Mouse (Mus musculus): Measurements from ENCODE around the gene Enthd1. TPM values are rescaled to one million over a fixed set of nuclear protein-coding genes. Genes with fewer than 3 reads are reported as not detected.

The Enthd1 gene
- polyA plus RNA-seq, 1 experiment from 2014 or later, result not detected

- Histone ChIP-seq H3K4me2 (ENCODE audit: low read depth, low read length, severe bottlenecking) (no peak overlapping the region), H3K9me3 (ENCODE audit: control insufficient read depth, low read length) (no peaks in the 10 kb centered on the region), H3K9ac (ENCODE audit: low read length) (no peak overlapping the region), H3K36me3 (ENCODE audit: control insufficient read depth, insufficient read depth, low read length) (no peaks in the 10 kb centered on the region), H3K4me3 (ENCODE audit: low read depth, low read length) (no peak overlapping the region), H3K27ac (ENCODE audit: low read depth, low read length) (no peak overlapping the region), H3K27me3 (ENCODE audit: control insufficient read depth, insufficient read depth, low read length) (no peaks in the 10 kb centered on the region), H3K4me1 (replicated peaks; ENCODE audit: control insufficient read depth, insufficient read depth, low read length) (no peaks in the 10 kb centered on the region)
- WGBS, result 86% methylated on average over 2 of the region's 2 CpGs
- ATAC-seq (replicated peaks; ENCODE audit: low FRiP score), result no peak
- no peak for DNase-seq (ENCODE audit: low spot score)
Observed at GRCm38 (mm10) chr15:80538075-80538474, 26.9 kb downstream of the Enthd1 start.

DNA sequence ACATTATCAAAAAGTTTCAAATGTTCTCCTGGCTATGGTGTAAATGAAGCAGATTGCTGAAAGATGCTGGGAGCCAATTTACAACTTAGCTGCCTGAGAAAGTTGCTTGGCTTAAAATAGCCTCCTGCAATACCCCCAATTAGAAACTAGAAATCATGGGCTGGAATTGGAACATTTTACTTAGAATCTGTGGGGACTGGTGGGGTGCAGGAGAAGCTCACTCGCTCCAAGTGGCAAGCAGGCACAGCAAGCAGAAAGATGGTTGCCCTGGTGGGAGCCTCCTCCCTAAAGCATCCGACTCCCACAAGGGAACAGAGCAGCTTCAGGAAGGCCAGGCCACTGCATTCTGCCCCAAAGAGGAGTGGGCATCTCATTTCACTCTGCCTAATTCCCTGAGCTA lies 28.9 kb downstream of the Enthd1 start:
- Histone ChIP-seq H3K4me3 (ENCODE audit: low read depth, low read length) (no peak overlapping the region), H3K27me3 (ENCODE audit: control insufficient read depth, insufficient read depth, low read length) (no peaks in the 10 kb centered on the region)
- WGBS, result 79% methylated on average over 2 of the region's 2 CpGs

DNA sequence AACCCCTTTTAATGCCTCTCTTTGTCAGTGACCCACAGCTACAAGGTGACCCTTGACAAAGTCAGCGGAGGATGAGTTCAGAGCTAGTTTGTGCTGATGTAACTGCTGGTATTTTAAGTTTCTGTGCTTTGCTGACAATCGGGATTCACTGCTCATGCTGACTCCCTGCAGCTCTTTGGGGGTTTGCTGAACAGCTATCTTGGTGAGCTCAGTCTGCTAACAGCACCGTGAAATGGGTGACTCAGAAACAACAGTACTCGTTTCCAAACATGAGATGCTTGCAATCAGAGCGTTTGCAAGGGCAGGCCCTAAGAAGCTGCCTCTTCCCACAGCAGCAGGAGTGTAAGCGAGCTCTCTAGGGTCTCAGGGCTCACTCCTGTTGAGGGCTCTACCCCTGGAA lies 31.7 kb downstream of the Enthd1 start:
- H3K27ac ChIP-seq (ENCODE audit: low read depth, low read length), result no peak overlapping the region
- DNase-seq (ENCODE audit: low spot score) (no peak), ATAC-seq (replicated peaks; ENCODE audit: low FRiP score) (no peak)
- H3K4me3 ChIP-seq (ENCODE audit: low read depth, low read length), result no peak overlapping the region
- H3K27me3 ChIP-seq (ENCODE audit: control insufficient read depth, insufficient read depth, low read length), result no peaks in the 10 kb centered on the region
- H3K9me3 ChIP-seq (ENCODE audit: control insufficient read depth, low read length), result no peaks in the 10 kb centered on the region
- H3K4me2 ChIP-seq (ENCODE audit: low read depth, low read length, severe bottlenecking), result no peak overlapping the region
- H3K9ac ChIP-seq (ENCODE audit: low read length), result no peak overlapping the region
- no peaks in the 10 kb centered on the region for H3K4me1 ChIP-seq (replicated peaks; ENCODE audit: control insufficient read depth, insufficient read depth, low read length)
- WGBS, result 64% methylated on average over 6 of the region's 6 CpGs
- H3K36me3 ChIP-seq (ENCODE audit: control insufficient read depth, insufficient read depth, low read length), result no peaks in the 10 kb centered on the region

More for the DNA sequence above, 28.9 kb downstream of the Enthd1 start:
- no peak for DNase-seq (ENCODE audit: low spot score)
- Histone ChIP-seq H3K27ac (ENCODE audit: low read depth, low read length) (no peak overlapping the region), H3K9me3 (ENCODE audit: control insufficient read depth, low read length) (no peaks in the 10 kb centered on the region), H3K9ac (ENCODE audit: low read length) (no peak overlapping the region), H3K4me2 (ENCODE audit: low read depth, low read length, severe bottlenecking) (no peak overlapping the region), H3K4me1 (replicated peaks; ENCODE audit: control insufficient read depth, insufficient read depth, low read length) (no peaks in the 10 kb centered on the region), H3K36me3 (ENCODE audit: control insufficient read depth, insufficient read depth, low read length) (no peaks in the 10 kb centered on the region)
- no peak for ATAC-seq (replicated peaks; ENCODE audit: low FRiP score)

DNA sequence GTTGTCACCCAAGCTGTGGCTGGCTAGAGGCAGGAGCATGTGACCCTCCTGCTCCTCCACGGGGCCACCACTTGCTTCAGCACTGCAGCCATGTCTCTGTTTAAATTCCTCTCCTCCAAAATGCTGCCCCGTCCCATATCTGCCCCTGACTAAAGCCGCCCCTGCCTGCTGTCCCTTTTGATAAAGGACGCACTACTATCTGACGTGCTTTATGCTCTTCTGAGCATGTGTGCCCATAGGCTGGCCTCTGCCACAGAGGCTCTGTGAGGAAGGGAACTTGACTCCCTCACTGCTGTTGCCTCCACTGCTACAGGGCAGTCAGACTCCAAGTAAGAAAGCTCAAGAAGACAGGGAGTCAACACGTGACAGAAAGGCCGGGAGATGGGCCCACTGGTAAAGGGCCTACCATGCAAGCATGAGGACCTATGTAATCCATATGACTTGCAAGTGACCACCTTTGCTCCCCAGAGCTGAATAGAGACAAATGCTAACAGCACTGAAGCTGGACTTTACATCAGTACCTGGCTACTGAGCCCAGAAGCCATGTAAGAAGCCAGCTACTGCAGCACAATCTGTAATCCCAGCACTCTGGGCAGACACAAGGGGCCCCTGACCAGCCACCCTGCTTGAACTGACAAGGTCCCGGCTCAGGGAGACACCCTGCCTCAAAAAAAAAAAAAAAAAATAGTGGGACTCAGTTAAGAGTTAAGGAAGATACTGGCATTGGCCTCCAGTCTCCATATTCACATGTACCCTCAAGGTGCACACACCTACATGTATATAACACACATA lies 32.5 kb downstream of the Enthd1 start:
- H3K4me1 ChIP-seq (replicated peaks; ENCODE audit: control insufficient read depth, insufficient read depth, low read length), result no peaks in the 10 kb centered on the region
- no peaks in the 10 kb centered on the region for H3K9me3 ChIP-seq (ENCODE audit: control insufficient read depth, low read length)
- no peak overlapping the region for H3K9ac ChIP-seq (ENCODE audit: low read length)
- H3K4me3 ChIP-seq (ENCODE audit: low read depth, low read length), result no peak overlapping the region
- no peaks in the 10 kb centered on the region for H3K36me3 ChIP-seq (ENCODE audit: control insufficient read depth, insufficient read depth, low read length)
- H3K4me2 ChIP-seq (ENCODE audit: low read depth, low read length, severe bottlenecking), result no peak overlapping the region
- no peaks in the 10 kb centered on the region for H3K27me3 ChIP-seq (ENCODE audit: control insufficient read depth, insufficient read depth, low read length)
- ATAC-seq (replicated peaks; ENCODE audit: low FRiP score), result no peak
- WGBS, result 80% methylated on average over 8 of the region's 8 CpGs
- DNase-seq (ENCODE audit: low spot score), result no peak
- H3K27ac ChIP-seq (ENCODE audit: low read depth, low read length), result no peak overlapping the region

DNA sequence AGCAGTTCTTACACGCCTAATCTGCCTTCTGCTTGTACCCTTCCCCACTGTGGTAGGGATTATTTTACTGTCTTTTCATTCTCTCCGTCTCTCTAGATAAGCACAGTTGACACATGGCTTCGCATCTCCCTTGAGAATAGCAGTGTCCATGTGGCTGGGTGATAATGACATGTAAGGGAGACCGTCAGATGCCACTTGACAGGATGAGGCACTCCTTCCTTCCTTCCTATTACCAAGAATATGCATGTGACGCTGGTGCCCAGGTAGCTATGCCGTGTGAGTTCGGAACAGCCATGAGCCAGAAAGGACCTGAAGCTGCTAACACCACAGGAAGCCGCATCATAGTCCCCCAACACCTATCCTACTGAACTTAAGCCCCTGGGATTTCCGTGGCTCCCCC lies 33.9 kb downstream of the Enthd1 start:
- Histone ChIP-seq H3K4me2 (ENCODE audit: low read depth, low read length, severe bottlenecking) (no peak overlapping the region), H3K4me1 (replicated peaks; ENCODE audit: control insufficient read depth, insufficient read depth, low read length) (no peaks in the 10 kb centered on the region), H3K27ac (ENCODE audit: low read depth, low read length) (no peak overlapping the region), H3K36me3 (ENCODE audit: control insufficient read depth, insufficient read depth, low read length) (no peaks in the 10 kb centered on the region), H3K27me3 (ENCODE audit: control insufficient read depth, insufficient read depth, low read length) (no peaks in the 10 kb centered on the region), H3K4me3 (ENCODE audit: low read depth, low read length) (no peak overlapping the region), H3K9ac (ENCODE audit: low read length) (no peak overlapping the region), H3K9me3 (ENCODE audit: control insufficient read depth, low read length) (no peaks in the 10 kb centered on the region)
- 84% methylated on average over 9 of the region's 9 CpGs for WGBS
- no peak for DNase-seq (ENCODE audit: low spot score)
- ATAC-seq (replicated peaks; ENCODE audit: low FRiP score), result no peak

- no peaks in the 10 kb centered on the region for H3K4me1 ChIP-seq (replicated peaks; ENCODE audit: control insufficient read depth, insufficient read depth, low read length)
- H3K27me3 ChIP-seq (ENCODE audit: control insufficient read depth, insufficient read depth, low read length), result no peaks in the 10 kb centered on the region
- H3K9ac ChIP-seq (ENCODE audit: low read length), result no peak overlapping the region
- WGBS, result 45% methylated on average over 20 of the region's 20 CpGs
- no peaks in the 10 kb centered on the region for H3K36me3 ChIP-seq (ENCODE audit: control insufficient read depth, insufficient read depth, low read length)
- no peak overlapping the region for H3K4me3 ChIP-seq (ENCODE audit: low read depth, low read length)
- no peak overlapping the region for H3K27ac ChIP-seq (ENCODE audit: low read depth, low read length)
- H3K4me2 ChIP-seq (ENCODE audit: low read depth, low read length, severe bottlenecking), result peak overlapping the region; percentile 18; the same call in 1 of the 2 replicates
- peak; percentile 60 for DNase-seq (ENCODE audit: low spot score)
- H3K9me3 ChIP-seq (ENCODE audit: control insufficient read depth, low read length), result no peaks in the 10 kb centered on the region
- ATAC-seq (replicated peaks; ENCODE audit: low FRiP score), result no peak
Observed at GRCm38 (mm10) chr15:80529955-80530869, 34.7 kb downstream of the Enthd1 start.

- H3K27me3 ChIP-seq (ENCODE audit: control insufficient read depth, insufficient read depth, low read length), result no peaks in the 10 kb centered on the region
- H3K36me3 ChIP-seq (ENCODE audit: control insufficient read depth, insufficient read depth, low read length), result no peaks in the 10 kb centered on the region
- H3K4me1 ChIP-seq (replicated peaks; ENCODE audit: control insufficient read depth, insufficient read depth, low read length), result no peaks in the 10 kb centered on the region
- no peak overlapping the region for H3K27ac ChIP-seq (ENCODE audit: low read depth, low read length)
- H3K9ac ChIP-seq (ENCODE audit: low read length), result no peak overlapping the region
- H3K9me3 ChIP-seq (ENCODE audit: control insufficient read depth, low read length), result no peaks in the 10 kb centered on the region
- ATAC-seq (replicated peaks; ENCODE audit: low FRiP score) (no peak), DNase-seq (ENCODE audit: low spot score) (no peak)
- no peak overlapping the region for H3K4me3 ChIP-seq (ENCODE audit: low read depth, low read length)
- whole genome bisulfite sequencing, result 65% methylated on average over 10 of the region's 10 CpGs
- H3K4me2 ChIP-seq (ENCODE audit: low read depth, low read length, severe bottlenecking), result no peak overlapping the region
Observed at GRCm38 (mm10) chr15:80521661-80522388, 43.1 kb downstream of the Enthd1 start.

GRCm38 (mm10) chr15:80519931-80520330 lies 45.0 kb downstream of the Enthd1 start:
- Histone ChIP-seq H3K36me3 (ENCODE audit: control insufficient read depth, insufficient read depth, low read length) (no peaks in the 10 kb centered on the region), H3K27ac (ENCODE audit: low read depth, low read length) (no peak overlapping the region), H3K9me3 (ENCODE audit: control insufficient read depth, low read length) (no peaks in the 10 kb centered on the region), H3K27me3 (ENCODE audit: control insufficient read depth, insufficient read depth, low read length) (no peaks in the 10 kb centered on the region), H3K9ac (ENCODE audit: low read length) (no peak overlapping the region), H3K4me1 (replicated peaks; ENCODE audit: control insufficient read depth, insufficient read depth, low read length) (no peaks in the 10 kb centered on the region), H3K4me2 (ENCODE audit: low read depth, low read length, severe bottlenecking) (no peak overlapping the region), H3K4me3 (ENCODE audit: low read depth, low read length) (no peak overlapping the region)
- DNase-seq (ENCODE audit: low spot score) (no peak), ATAC-seq (replicated peaks; ENCODE audit: low FRiP score) (no peak)
- 94% methylated on average over 5 of the region's 5 CpGs for WGBS

All from forebrain, embryonic 11.5 days (tissue).